Mouse (Mus musculus) thymus, postnatal 36 days (tissue): ENCODE measurements around the gene Hist1h1e.
A peak's percentile ranks its signal among the peaks of the same experiment; 100 is the strongest.
"Not testable (repeated sequence)": the region's sequence is repeated elsewhere in the genome, so short reads cannot be mapped to it uniquely, and the experiment has no call there.

Experiments
- DNase-seq, 2 experiments: peaks; one replicate each; pipeline ENCODE4 v3.0.0; 2022; ENCODE audit warnings: mixed read lengths in 2 of 2

The Hist1h1e gene

GRCm38 (mm10) chr13:23591206-23591605, 31.2 kb downstream of the Hist1h1e start:
- no peak for DNase-seq

- no peak for DNase-seq
Measured at GRCm38 (mm10) chr13:23586940-23587225, 35.5 kb downstream of the Hist1h1e start.

GRCm38 (mm10) chr13:23586099-23586939, 36.0 kb downstream of the Hist1h1e start:
- DNase-seq = peak in 1 of 2 experiments; percentile 13

- peak; percentile 75 to 84 for DNase-seq
Measured at GRCm38 (mm10) chr13:23585442-23586098, 36.8 kb downstream of the Hist1h1e start.

GRCm38 (mm10) chr13:23585029-23585441, 37.3 kb downstream of the Hist1h1e start:
- DNase-seq = peak; percentile 72 to 75

- peak in 1 of 2 experiments; percentile 17 for DNase-seq
Measured at GRCm38 (mm10) chr13:23584331-23584730, 38.0 kb downstream of the Hist1h1e start.

GRCm38 (mm10) chr13:23583387-23584068, 38.8 kb downstream of the Hist1h1e start:
- DNase-seq = no peak

GRCm38 (mm10) chr13:23582219-23583056, 39.9 kb downstream of the Hist1h1e start:
- DNase-seq = no peak

GRCm38 (mm10) chr13:23581408-23582218, 40.7 kb downstream of the Hist1h1e start, which contains the start of gene Hist1h4d:
Gene Hist1h4d (plus strand): TSS chr13:23581598.
- peak; percentile 95 for DNase-seq

GRCm38 (mm10) chr13:23577835-23578234, 44.5 kb downstream of the Hist1h1e start:
- no peak for DNase-seq

- no peak for DNase-seq
Measured at GRCm38 (mm10) chr13:23576906-23577639, 45.3 kb downstream of the Hist1h1e start.

GRCm38 (mm10) chr13:23576351-23576881, 45.9 kb downstream of the Hist1h1e start:
- DNase-seq = no peak

- peak in 1 of 2 experiments; percentile 42 for DNase-seq
Measured at GRCm38 (mm10) chr13:23575864-23576313, 46.5 kb downstream of the Hist1h1e start.

- DNase-seq = peak in 1 of 2 experiments; percentile 34
Measured at GRCm38 (mm10) chr13:23575271-23575851, 47.0 kb downstream of the Hist1h1e start, which contains the start of gene Hist1h3d. Gene Hist1h3d (plus strand): TSS chr13:23575763.

GRCm38 (mm10) chr13:23574546-23575170, 47.7 kb downstream of the Hist1h1e start:
- not testable (repeated sequence) for DNase-seq

GRCm38 (mm10) chr13:23573898-23574524, 48.3 kb downstream of the Hist1h1e start, which contains the start of the genes Hist1h2bf and Hist1h2ad:
Gene Hist1h2bf (minus strand): TSS chr13:23574196.
Gene Hist1h2ad (plus strand): TSS chr13:23574381.
- peak; percentile 83 to 90 for DNase-seq

GRCm38 (mm10) chr13:23573034-23573897, 49.1 kb downstream of the Hist1h1e start:
- DNase-seq = peak in 1 of 2 experiments; percentile 40
